Mouse (Mus musculus): Measurements from ENCODE around the gene Srxn1.
A peak's percentile ranks its signal among the peaks of the same experiment; 100 is the strongest.

Srxn1 gene

GRCm38 (mm10) chr2:152119228-152119865 is 14.0 kb downstream of the Srxn1 start:
- no peak for DNase-seq (ENCODE audit: low spot score in 2 of 2)

- DNase-seq (ENCODE audit: low spot score in 2 of 2) = peak in 1 of 2 experiments; percentile 52
Observed at GRCm38 (mm10) chr2:152122896-152123295, 17.6 kb downstream of the Srxn1 start.

- no peak for DNase-seq (ENCODE audit: low spot score in 2 of 2)
Observed at GRCm38 (mm10) chr2:152128597-152128996, 23.3 kb downstream of the Srxn1 start.

GRCm38 (mm10) chr2:152129778-152130177 is 24.5 kb downstream of the Srxn1 start:
- DNase-seq (ENCODE audit: low spot score in 2 of 2) = no peak

GRCm38 (mm10) chr2:152132016-152132415 is 26.7 kb downstream of the Srxn1 start:
- DNase-seq (ENCODE audit: low spot score in 2 of 2) = no peak

GRCm38 (mm10) chr2:152132691-152133090 is 27.4 kb downstream of the Srxn1 start:
- DNase-seq (ENCODE audit: low spot score in 2 of 2) = no peak

- no peak for DNase-seq (ENCODE audit: low spot score in 2 of 2)
Observed at GRCm38 (mm10) chr2:152139191-152139987, 34.1 kb downstream of the Srxn1 start.

- DNase-seq (ENCODE audit: low spot score in 2 of 2) = no peak
Observed at GRCm38 (mm10) chr2:152140941-152141340, 35.6 kb downstream of the Srxn1 start.

GRCm38 (mm10) chr2:152141491-152141890 is 36.2 kb downstream of the Srxn1 start:
- no peak for DNase-seq (ENCODE audit: low spot score in 2 of 2)

GRCm38 (mm10) chr2:152142046-152142445 is 36.7 kb downstream of the Srxn1 start:
- DNase-seq (ENCODE audit: low spot score in 2 of 2) = no peak

GRCm38 (mm10) chr2:152142571-152142970 is 37.3 kb downstream of the Srxn1 start:
- DNase-seq (ENCODE audit: low spot score in 2 of 2) = no peak

- DNase-seq (ENCODE audit: low spot score in 2 of 2) = no peak
Observed at GRCm38 (mm10) chr2:152143279-152144157, 38.2 kb downstream of the Srxn1 start, which contains the start of gene Tcf15. Tcf15 (plus strand) TSS chr2:152143561.

GRCm38 (mm10) chr2:152144158-152144450 is 38.8 kb downstream of the Srxn1 start:
- DNase-seq (ENCODE audit: low spot score in 2 of 2) = no peak

- no peak for DNase-seq (ENCODE audit: low spot score in 2 of 2)
Observed at GRCm38 (mm10) chr2:152144501-152144900, 39.2 kb downstream of the Srxn1 start.

GRCm38 (mm10) chr2:152145711-152146110 is 40.4 kb downstream of the Srxn1 start:
- DNase-seq (ENCODE audit: low spot score in 2 of 2) = no peak

- DNase-seq (ENCODE audit: low spot score in 2 of 2) = no peak
Observed at GRCm38 (mm10) chr2:152147079-152147478, 41.8 kb downstream of the Srxn1 start.

- DNase-seq (ENCODE audit: low spot score in 2 of 2) = no peak
Observed at GRCm38 (mm10) chr2:152148675-152149074, 43.4 kb downstream of the Srxn1 start.

- no peak for DNase-seq (ENCODE audit: low spot score in 2 of 2)
Observed at GRCm38 (mm10) chr2:152149891-152150290, 44.6 kb downstream of the Srxn1 start.

GRCm38 (mm10) chr2:152150373-152150772 is 45.1 kb downstream of the Srxn1 start:
- DNase-seq (ENCODE audit: low spot score in 2 of 2) = no peak

GRCm38 (mm10) chr2:152153361-152153760 is 48.0 kb downstream of the Srxn1 start:
- no peak for DNase-seq (ENCODE audit: low spot score in 2 of 2)

GRCm38 (mm10) chr2:152155414-152156208 is 50.3 kb downstream of the Srxn1 start:
- no peak for DNase-seq (ENCODE audit: low spot score in 2 of 2)

- DNase-seq (ENCODE audit: low spot score in 2 of 2) = no peak
Observed at GRCm38 (mm10) chr2:152156471-152156870, 51.2 kb downstream of the Srxn1 start.

All from spleen, postnatal 4 days (tissue).